Mouse (Mus musculus): ENCODE data around the gene Tyr. TPM values are rescaled to one million over a fixed set of nuclear protein-coding genes. Genes with fewer than 3 reads are reported as not detected.
"Not testable (repeated sequence)": the region's sequence is repeated elsewhere in the genome, so short reads cannot be mapped to it uniquely, and the experiment has no call there.

Gene Tyr
- polyA plus RNA-seq (2014; fragmentation: Nextera tagmentation; extraction: Ambion mirVana), result 0.04 and 0.05 TPM in 2 replicates

- Histone ChIP-seq H3K4me3 (ENCODE audit: low read depth, low read length) (no peak within 1 kb of the TSS), H3K36me3 (ENCODE audit: control insufficient read depth, insufficient read depth, low read length) (no peaks in the 10 kb centered on the region), H3K4me2 (no peak within 1 kb of the TSS), H3K9ac (ENCODE audit: low read depth, low read length) (no peak within 1 kb of the TSS), H3K27ac (ENCODE audit: low read depth, low read length) (no peak within 1 kb of the TSS), H3K4me1 (replicated peaks; ENCODE audit: control insufficient read depth, insufficient read depth, low read length) (no peaks in the 10 kb centered on the region), H3K27me3 (replicated peaks; ENCODE audit: control insufficient read depth, insufficient read depth, low read length) (no peaks in the 10 kb centered on the region), H3K9me3 (ENCODE audit: control insufficient read depth, low read length) (no peaks in the 10 kb centered on the region)
- no peak for DNase-seq (ENCODE audit: low spot score)
- ATAC-seq (replicated peaks; ENCODE audit: low FRiP score), result no peak
Measured at GRCm38 (mm10) chr7:87493412-87493811, at the start of gene Tyr. Gene Tyr, minus strand, starts transcription at chr7:87493512.

DNA sequence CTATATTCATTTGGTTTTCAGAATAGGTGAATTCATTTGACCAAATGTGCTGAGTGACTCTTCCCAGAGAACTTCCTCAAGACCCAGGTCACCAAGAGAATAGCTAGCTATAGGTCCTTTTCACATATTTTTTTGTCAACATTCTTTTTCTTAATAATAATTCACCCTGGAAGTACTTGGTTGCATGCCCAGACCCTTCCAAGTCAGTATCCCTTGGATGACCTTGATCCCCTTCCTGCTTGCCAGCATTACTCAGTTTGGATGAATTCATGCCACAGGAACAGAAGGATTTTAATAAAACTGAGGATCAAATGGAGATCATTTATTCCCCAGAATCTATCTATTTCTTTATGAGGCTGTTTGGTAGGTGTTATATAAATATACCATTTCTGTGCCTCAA, 45.7 kb upstream of the Tyr start:
- DNase-seq (ENCODE audit: low spot score), result no peak
- ATAC-seq (replicated peaks; ENCODE audit: low FRiP score), result no peak

DNA sequence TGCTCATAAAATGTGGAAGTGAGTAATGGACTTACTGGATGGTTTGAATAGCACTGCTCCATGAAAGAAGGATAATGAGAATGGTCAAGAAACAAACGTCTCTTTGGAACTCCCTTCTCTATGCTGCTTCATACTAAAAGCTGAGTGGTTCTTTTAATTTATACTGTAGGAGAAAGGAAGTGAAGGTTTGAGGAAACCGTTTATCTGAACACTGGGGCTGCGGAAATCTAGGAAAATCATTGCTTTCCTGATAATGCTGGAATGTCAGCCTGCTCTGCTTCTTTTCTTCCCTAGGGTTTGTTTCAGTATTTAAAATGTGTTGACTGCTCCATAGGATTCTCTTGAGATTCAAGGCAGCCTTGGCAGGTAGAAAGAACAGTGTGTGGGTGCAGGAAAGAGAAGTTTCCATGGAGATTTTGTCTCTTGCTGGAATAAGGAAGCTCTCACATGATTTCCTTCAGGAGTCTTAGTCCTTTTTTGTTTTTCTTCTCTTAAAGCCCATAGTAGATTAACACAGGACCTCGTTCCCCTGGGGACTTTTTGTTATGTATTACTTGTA, 891 bp upstream of the Tyr start:
- H3K9me3 ChIP-seq (ENCODE audit: control insufficient read depth, low read length), result no peaks in the 10 kb centered on the region
- no peak overlapping the region for H3K4me3 ChIP-seq (ENCODE audit: low read depth, low read length)
- H3K4me1 ChIP-seq (replicated peaks; ENCODE audit: control insufficient read depth, insufficient read depth, low read length), result no peaks in the 10 kb centered on the region
- H3K27ac ChIP-seq (ENCODE audit: low read depth, low read length), result no peak overlapping the region
- no peak overlapping the region for H3K4me2 ChIP-seq
- 10% methylated on average over 4 of the region's 4 CpGs for WGBS
- no peak for DNase-seq (ENCODE audit: low spot score)
- no peaks in the 10 kb centered on the region for H3K27me3 ChIP-seq (replicated peaks; ENCODE audit: control insufficient read depth, insufficient read depth, low read length)
- no peaks in the 10 kb centered on the region for H3K36me3 ChIP-seq (ENCODE audit: control insufficient read depth, insufficient read depth, low read length)
- H3K9ac ChIP-seq (ENCODE audit: low read depth, low read length), result no peak overlapping the region
- ATAC-seq (replicated peaks; ENCODE audit: low FRiP score), result no peak

More for the DNA sequence above, 45.7 kb upstream of the Tyr start:
- Histone ChIP-seq H3K27ac (ENCODE audit: low read depth, low read length) (no peak overlapping the region), H3K9me3 (ENCODE audit: control insufficient read depth, low read length) (no peaks in the 10 kb centered on the region), H3K9ac (ENCODE audit: low read depth, low read length) (no peak overlapping the region), H3K27me3 (replicated peaks; ENCODE audit: control insufficient read depth, insufficient read depth, low read length) (no peaks in the 10 kb centered on the region), H3K36me3 (ENCODE audit: control insufficient read depth, insufficient read depth, low read length) (no peaks in the 10 kb centered on the region), H3K4me1 (replicated peaks; ENCODE audit: control insufficient read depth, insufficient read depth, low read length) (no peaks in the 10 kb centered on the region), H3K4me2 (no peak overlapping the region), H3K4me3 (ENCODE audit: low read depth, low read length) (no peak overlapping the region)

GRCm38 (mm10) chr7:87488024-87488423, 5.3 kb downstream of the Tyr start:
- DNase-seq (ENCODE audit: low spot score) (no peak), ATAC-seq (replicated peaks; ENCODE audit: low FRiP score) (no peak)
- no peak overlapping the region for H3K27ac ChIP-seq (ENCODE audit: low read depth, low read length)
- H3K4me2 ChIP-seq, result no peak overlapping the region
- H3K27me3 ChIP-seq (replicated peaks; ENCODE audit: control insufficient read depth, insufficient read depth, low read length), result no peaks in the 10 kb centered on the region
- 72% methylated on average over 3 of the region's 3 CpGs for WGBS
- no peaks in the 10 kb centered on the region for H3K36me3 ChIP-seq (ENCODE audit: control insufficient read depth, insufficient read depth, low read length)
- no peak overlapping the region for H3K4me3 ChIP-seq (ENCODE audit: low read depth, low read length)
- H3K4me1 ChIP-seq (replicated peaks; ENCODE audit: control insufficient read depth, insufficient read depth, low read length), result no peaks in the 10 kb centered on the region
- H3K9me3 ChIP-seq (ENCODE audit: control insufficient read depth, low read length), result no peaks in the 10 kb centered on the region
- H3K9ac ChIP-seq (ENCODE audit: low read depth, low read length), result no peak overlapping the region

DNA sequence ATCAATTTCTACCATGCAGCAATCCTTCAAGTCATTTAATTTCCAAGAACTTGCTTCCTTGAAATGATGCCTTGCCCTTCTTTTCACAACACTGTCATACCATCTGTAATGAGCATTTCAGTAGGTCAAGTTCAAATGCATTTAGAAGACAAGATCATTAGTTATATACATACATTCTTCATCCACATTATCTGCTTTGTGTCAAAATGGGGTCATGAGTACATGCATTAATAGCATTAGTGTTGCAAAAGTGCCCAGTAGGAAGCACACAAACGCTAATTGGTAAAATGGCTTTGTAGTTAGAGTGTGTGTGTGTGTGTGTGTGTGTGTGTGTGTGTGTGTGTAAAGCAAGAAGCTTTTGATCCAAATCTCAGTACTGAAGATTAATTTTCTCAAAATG, 80.0 kb downstream of the Tyr start:
- Histone ChIP-seq H3K4me2 (no peak overlapping the region), H3K27ac (ENCODE audit: low read depth, low read length) (no peak overlapping the region), H3K4me3 (ENCODE audit: low read depth, low read length) (no peak overlapping the region), H3K27me3 (replicated peaks; ENCODE audit: control insufficient read depth, insufficient read depth, low read length) (no peaks in the 10 kb centered on the region), H3K36me3 (ENCODE audit: control insufficient read depth, insufficient read depth, low read length) (no peaks in the 10 kb centered on the region), H3K9ac (ENCODE audit: low read depth, low read length) (no peak overlapping the region), H3K4me1 (replicated peaks; ENCODE audit: control insufficient read depth, insufficient read depth, low read length) (no peaks in the 10 kb centered on the region), H3K9me3 (ENCODE audit: control insufficient read depth, low read length) (no peaks in the 10 kb centered on the region)
- 67% methylated on average over 1 of the region's 1 CpGs for WGBS
- DNase-seq (ENCODE audit: low spot score), result no peak
- ATAC-seq (replicated peaks; ENCODE audit: low FRiP score), result no peak

DNA sequence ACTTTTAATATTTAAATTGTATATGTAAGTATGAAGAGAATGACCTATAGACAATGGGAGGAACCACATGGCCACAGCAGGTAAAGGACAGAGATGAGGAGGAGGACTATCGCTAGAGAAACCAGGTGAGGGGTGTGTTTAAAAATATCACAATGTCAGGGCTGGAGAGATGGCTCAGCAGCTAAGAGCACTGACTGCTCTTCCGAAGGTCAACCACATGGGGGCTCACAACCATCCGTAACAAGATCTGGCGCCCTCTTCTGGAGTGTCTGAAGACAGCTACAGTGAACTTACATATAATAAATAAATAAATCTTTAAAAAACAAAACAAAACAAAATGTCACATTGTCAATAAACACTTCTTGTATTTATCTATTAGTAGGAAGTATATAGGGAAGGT, 81.9 kb downstream of the Tyr start:
- H3K4me2 ChIP-seq; H3K9me3 ChIP-seq (ENCODE audit: control insufficient read depth, low read length); H3K4me1 ChIP-seq (replicated peaks; ENCODE audit: control insufficient read depth, insufficient read depth, low read length); ATAC-seq (replicated peaks; ENCODE audit: low FRiP score); H3K27ac ChIP-seq (ENCODE audit: low read depth, low read length); H3K36me3 ChIP-seq (ENCODE audit: control insufficient read depth, insufficient read depth, low read length); DNase-seq (ENCODE audit: low spot score); H3K4me3 ChIP-seq (ENCODE audit: low read depth, low read length); H3K27me3 ChIP-seq (replicated peaks; ENCODE audit: control insufficient read depth, insufficient read depth, low read length); H3K9ac ChIP-seq (ENCODE audit: low read depth, low read length): not testable (repeated sequence)
- WGBS, result 8% methylated on average over 4 of the region's 4 CpGs

DNA sequence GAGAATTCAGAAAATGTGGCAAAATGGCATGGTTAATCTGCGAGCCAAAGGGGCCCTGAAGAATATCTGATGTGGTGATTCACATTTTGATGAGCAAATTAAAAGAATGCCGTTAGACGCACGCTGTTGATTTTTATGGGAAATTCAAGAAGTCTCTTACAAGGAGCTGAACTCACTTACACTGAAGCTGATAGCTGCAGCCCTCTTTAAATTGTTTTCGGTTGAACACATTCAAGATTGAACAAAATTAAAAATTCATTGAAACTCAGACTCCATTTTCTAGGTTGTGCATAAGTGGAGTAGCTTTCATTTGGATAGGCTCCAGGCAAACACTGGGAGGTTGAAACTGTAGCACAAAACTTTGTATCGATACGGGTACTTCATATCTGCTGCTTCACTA, 96.3 kb downstream of the Tyr start:
- WGBS, result 87% methylated on average over 7 of the region's 7 CpGs
- Histone ChIP-seq H3K27ac (ENCODE audit: low read depth, low read length) (no peak overlapping the region), H3K4me3 (ENCODE audit: low read depth, low read length) (no peak overlapping the region), H3K27me3 (replicated peaks; ENCODE audit: control insufficient read depth, insufficient read depth, low read length) (no peaks in the 10 kb centered on the region), H3K9ac (ENCODE audit: low read depth, low read length) (no peak overlapping the region), H3K4me1 (replicated peaks; ENCODE audit: control insufficient read depth, insufficient read depth, low read length) (no peaks in the 10 kb centered on the region), H3K36me3 (ENCODE audit: control insufficient read depth, insufficient read depth, low read length) (no peaks in the 10 kb centered on the region), H3K9me3 (ENCODE audit: control insufficient read depth, low read length) (no peaks in the 10 kb centered on the region), H3K4me2 (no peak overlapping the region)
- ATAC-seq (replicated peaks; ENCODE audit: low FRiP score) (no peak), DNase-seq (ENCODE audit: low spot score) (no peak)

DNA sequence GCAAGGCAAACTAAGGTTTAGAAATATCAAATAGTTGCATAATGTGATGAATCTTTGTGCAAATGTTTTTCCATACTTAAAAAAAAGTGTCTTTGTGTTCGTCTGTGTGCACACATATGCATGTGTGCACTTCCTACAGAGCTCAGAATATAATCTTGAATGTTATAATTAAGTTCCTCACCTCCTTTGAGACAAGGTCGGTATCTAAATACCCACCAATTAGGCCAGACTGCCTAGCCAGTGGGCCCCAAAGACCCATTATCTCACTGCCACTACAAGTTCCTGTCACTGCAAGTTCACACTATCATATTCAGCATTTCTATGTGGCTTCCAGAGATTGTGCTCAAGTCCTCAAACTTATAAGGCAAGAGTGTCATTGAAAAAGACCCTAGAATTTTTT, 118.4 kb downstream of the Tyr start:
- no peaks in the 10 kb centered on the region for H3K4me1 ChIP-seq (replicated peaks; ENCODE audit: control insufficient read depth, insufficient read depth, low read length)
- ATAC-seq (replicated peaks; ENCODE audit: low FRiP score), result peak; percentile 58; the same call in 1 of the 2 replicates

More for the DNA sequence above, 118.4 kb downstream of the Tyr start:
- Histone ChIP-seq H3K27me3 (replicated peaks; ENCODE audit: control insufficient read depth, insufficient read depth, low read length) (no peaks in the 10 kb centered on the region), H3K27ac (ENCODE audit: low read depth, low read length) (no peak overlapping the region), H3K4me2 (no peak overlapping the region), H3K9me3 (ENCODE audit: control insufficient read depth, low read length) (no peaks in the 10 kb centered on the region), H3K36me3 (ENCODE audit: control insufficient read depth, insufficient read depth, low read length) (no peaks in the 10 kb centered on the region), H3K4me3 (ENCODE audit: low read depth, low read length) (no peak overlapping the region), H3K9ac (ENCODE audit: low read depth, low read length) (no peak overlapping the region)
- 41% methylated on average over 2 of the region's 2 CpGs for WGBS
- no peak for DNase-seq (ENCODE audit: low spot score)
